Mouse (Mus musculus) heart, embryonic 11.5 days (tissue): ENCODE measurements around the gene Csrp2. TPM values are rescaled to one million over a fixed set of nuclear protein-coding genes. Genes with fewer than 3 reads are reported as not detected.
A peak's percentile ranks its signal among the peaks of the same experiment; 100 is the strongest.

Experiments
- ATAC-seq: fragments of 200-750 bp; cut with Nextera tagmentation; replicated peaks from 2 replicates; pipeline ENCODE4 v1.8.0; 2017; ENCODE audit warnings: moderate library complexity; ENCODE audit not compliant: insufficient number of reproducible peaks, low FRiP score, low TSS enrichment
- H3K27ac ChIP-seq: fragments of 300-500 bp; sonication (generic); 2 replicates; pipeline ENCODE4 v1.5.1; 2014; ENCODE audit warnings: mild to moderate bottlenecking, low read depth, low read length
- H3K27me3 ChIP-seq: fragments of 300-500 bp; sonication (generic); 2 replicates; pipeline ENCODE4 v1.6.1; 2014; ENCODE audit warnings: mild to moderate bottlenecking, low read length, mixed read lengths; ENCODE audit not compliant: control insufficient read depth, insufficient read depth
- H3K36me3 ChIP-seq: fragments of 300-500 bp; sonication (generic); 2 replicates; pipeline ENCODE4 v1.6.1; 2014; ENCODE audit warnings: mild to moderate bottlenecking, low read length, moderate library complexity, mixed read lengths; ENCODE audit not compliant: control insufficient read depth, insufficient read depth
- H3K4me1 ChIP-seq: fragments of 300-500 bp; sonication (generic); 2 replicates; pipeline ENCODE4 v1.6.1; 2014; ENCODE audit warnings: low read length; ENCODE audit not compliant: control insufficient read depth, insufficient read depth
- H3K4me2 ChIP-seq: fragments of 300-500 bp; sonication (generic); 2 replicates; pipeline ENCODE4 v1.6.1; 2014; ENCODE audit warnings: mild to moderate bottlenecking, moderate library complexity
- H3K4me3 ChIP-seq: fragments of 300-500 bp; sonication (generic); 2 replicates; pipeline ENCODE4 v1.5.1; 2014; ENCODE audit warnings: low read depth, low read length
- H3K9ac ChIP-seq: fragments of 300-500 bp; sonication (generic); 2 replicates; pipeline ENCODE4 v1.6.1; 2014; ENCODE audit warnings: mild to moderate bottlenecking, low read depth, low read length, moderate library complexity
- H3K9me3 ChIP-seq: fragments of 300-500 bp; sonication (generic); replicated peaks from 2 replicates; pipeline ENCODE4 v1.6.1; 2016; ENCODE audit warnings: low read length; ENCODE audit not compliant: control insufficient read depth
- WGBS: fragments of 180-500 bp; shearing (Covaris S2); extraction: QIAGEN DNeasy Blood & Tissue Kit; methylation state at CpG from one replicate; pipeline ENCODE4 v1.1.7; 2014; ENCODE audit not compliant: insufficient replicate concordance; 5-methylcytosine and 5-hydroxymethylcytosine counted together
- polyA plus RNA-seq: library from polyadenylated mRNA; unstranded; fragments of >200 nt; fragmentation: Nextera tagmentation; extraction: Ambion mirVana; gene quantifications from 2 replicates; pipeline ENCODE4 v1.2.1, GENCODE M21; 2014

The Csrp2 gene
- polyA plus RNA-seq, 1 experiment from 2014 or later = 430 TPM

DNA sequence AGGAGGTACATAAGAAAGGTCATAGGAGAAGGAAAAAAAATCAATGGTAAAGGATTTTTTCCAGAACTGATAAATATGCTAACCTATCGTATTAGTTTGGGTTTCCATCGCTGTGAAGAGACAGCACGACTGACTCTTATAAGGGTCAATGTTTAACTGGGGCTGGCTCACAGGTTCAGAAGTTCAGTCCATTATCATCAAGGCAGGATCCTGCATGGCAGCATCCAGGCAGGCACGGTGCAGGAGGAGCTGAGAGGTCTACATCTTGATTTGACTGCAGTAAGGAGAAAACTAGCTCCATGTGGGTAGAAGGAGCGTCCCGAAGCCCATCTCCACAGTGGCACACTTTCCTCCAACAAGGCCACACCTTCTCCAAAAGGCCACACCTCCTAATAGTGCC, 60.9 kb downstream of the Csrp2 start:
- Histone ChIP-seq H3K36me3 (0 out of 2 replicates have a peak, but pooled peaks cover 2% of the 10 kb centered on the region), H3K4me1 (no peaks in the 10 kb centered on the region), H3K9ac (no peak overlapping the region), H3K27me3 (no peaks in the 10 kb centered on the region), H3K27ac (no peak overlapping the region), H3K9me3 (no peaks in the 10 kb centered on the region), H3K4me2 (no peak overlapping the region), H3K4me3 (no peak overlapping the region)
- WGBS = 95% methylated on average over 6 of the region's 6 CpGs
- ATAC-seq = no peak

- H3K9ac ChIP-seq = no peak overlapping the region
- 82% methylated on average over 4 of the region's 4 CpGs for WGBS
- ATAC-seq = no peak
Observed at GRCm38 (mm10) chr10:110982771-110983170, 63.2 kb downstream of the Csrp2 start.

DNA sequence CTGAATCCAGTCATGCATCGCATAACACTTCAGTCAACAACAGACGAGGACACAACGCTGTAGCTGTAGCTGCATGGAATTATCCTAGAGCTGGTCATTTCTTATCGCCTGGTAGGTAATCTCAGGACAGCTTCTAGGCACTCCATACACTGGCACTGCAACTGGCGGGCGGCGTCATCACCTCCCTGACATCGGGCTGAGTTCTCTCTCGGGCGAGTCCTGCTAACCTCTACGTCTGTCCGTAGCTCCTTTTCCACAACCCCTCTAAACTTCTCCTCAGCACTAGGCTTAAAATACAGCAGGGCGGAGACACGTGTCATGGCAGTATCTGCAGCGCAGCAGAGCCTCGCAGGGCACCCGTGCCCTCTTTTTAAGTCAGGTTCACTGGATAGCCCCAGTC, 67.1 kb downstream of the Csrp2 start:
- WGBS = 47% methylated on average over 17 of the region's 17 CpGs
- H3K9ac ChIP-seq = no peak overlapping the region
- H3K36me3 ChIP-seq = no peaks in the 10 kb centered on the region
- ATAC-seq = no peak
- peak overlapping the region; percentile 47 for H3K4me2 ChIP-seq
- peaks cover 9% of the 10 kb centered on the region for H3K4me1 ChIP-seq
- H3K27ac ChIP-seq = 0 out of 2 replicates have a peak overlapping the region, but pooled peaks have one; percentile 35
- no peaks in the 10 kb centered on the region for H3K9me3 ChIP-seq
- H3K27me3 ChIP-seq = no peaks in the 10 kb centered on the region
- no peak overlapping the region for H3K4me3 ChIP-seq

More at GRCm38 (mm10) chr10:110982771-110983170, 63.2 kb downstream of the Csrp2 start:
- H3K4me1 ChIP-seq = peaks cover 4% of the 10 kb centered on the region; the same call in 1 of the 2 replicates
- no peaks in the 10 kb centered on the region for H3K9me3 ChIP-seq
- H3K27ac ChIP-seq = no peak overlapping the region
- 0 out of 2 replicates have a peak, but pooled peaks cover 2% of the 10 kb centered on the region for H3K36me3 ChIP-seq
- H3K4me2 ChIP-seq = no peak overlapping the region
- no peak overlapping the region for H3K4me3 ChIP-seq
- H3K27me3 ChIP-seq = no peaks in the 10 kb centered on the region

Other genes starting within 250 kb of the Csrp2 start
- gene E2f7, start 174.3 kb upstream of the Csrp2 start, polyA plus RNA-seq = 20.3 and 21.9 TPM in 2 replicates
- gene Zdhhc17, start 90.4 kb downstream of the Csrp2 start, polyA plus RNA-seq = 14.9 and 19.7 TPM in 2 replicates
- 20.5 and 21.1 TPM in 2 replicates for gene Osbpl8, start 245.0 kb downstream of the Csrp2 start, polyA plus RNA-seq